Mouse (Mus musculus) ES-E14 (cell line): ENCODE data around the gene Ddah2.

ENCODE experiments used
- HCFC1 ChIP-seq: IDR thresholded peaks from 2 replicates; pipeline ENCODE4 v1.6.1; 2012; ENCODE audit warnings: low read length, inconsistent platforms, borderline replicate concordance; ENCODE audit not compliant: insufficient read depth
- ZC3H11A ChIP-seq: IDR thresholded peaks from 2 replicates; pipeline ENCODE4 v1.6.1; 2012; ENCODE audit warnings: low read depth, mild to moderate bottlenecking, inconsistent platforms, low read length, borderline replicate concordance

GRCm38 (mm10) chr17:35022541-35023060, 36.2 kb upstream of the Ddah2 start:
- TF ChIP-seq HCFC1 = no peak
- no peak for TF ChIP-seq ZC3H11A
